Mouse (Mus musculus): ENCODE data around the gene F2rl2.

- TF ChIP-seq CTCF (IDR thresholded peaks at IDR 0.05; ENCODE audit: low read depth) (no peak), EP300 (IDR thresholded peaks at IDR 0.05; ENCODE audit: low read depth) (no peak)
Measured at GRCm38 (mm10) chr13:95697874-95698273, 1.2 kb downstream of the F2rl2 start.
